Mouse (Mus musculus): ENCODE results near the gene Crygc.

DNA sequence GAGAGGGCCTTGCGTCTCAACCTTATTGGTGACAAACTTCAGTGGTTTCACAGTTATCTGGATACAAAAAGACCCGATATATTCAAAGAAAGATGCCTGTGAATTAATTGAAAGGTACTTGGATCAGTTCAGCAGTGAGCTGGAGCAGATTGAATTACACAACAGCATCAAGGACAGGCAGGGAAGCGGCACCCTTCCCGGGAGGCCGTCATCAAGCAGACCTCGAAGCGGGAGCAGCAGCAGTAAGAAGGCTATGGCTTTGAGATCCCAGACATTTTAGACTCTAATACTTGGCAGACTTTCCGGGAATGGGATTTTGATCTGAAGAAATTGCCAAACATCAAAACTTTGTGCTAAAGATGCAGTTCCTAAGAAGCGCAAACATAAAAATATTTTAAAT lies 45.3 kb downstream of the Crygc start:
- TF ChIP-seq TCF12 (IDR thresholded peaks at IDR 0.05; ENCODE audit: low read depth, low read length) (no peak), USF2 (conservative IDR thresholded peaks at IDR 0.05; ENCODE audit: low read depth, low read length) (no peak), TBP (conservative IDR thresholded peaks at IDR 0.05; ENCODE audit: low read depth, low read length) (no peak), RAD21 (IDR thresholded peaks at IDR 0.05; ENCODE audit: low read depth, low read length) (no peak), ELF1 (IDR thresholded peaks at IDR 0.05; ENCODE audit: low read depth, low read length) (no peak), POLR2A (IDR thresholded peaks at IDR 0.05; ENCODE audit: low read depth, low read length) (no peak), EP300 (IDR thresholded peaks at IDR 0.05; ENCODE audit: low read length) (no peak), MAZ (IDR thresholded peaks at IDR 0.05; ENCODE audit: low read depth, low read length) (no peak), CTCF (conservative IDR thresholded peaks at IDR 0.05 in 1 of 2, IDR thresholded peaks at IDR 0.05 in 1 of 2; ENCODE audit: low read depth in 2 of 2, low read length in 2 of 2) (no peak), POLR2AphosphoS2 (IDR thresholded peaks at IDR 0.05; ENCODE audit: low read depth, low read length) (no peak)
